Mouse (Mus musculus): ENCODE measurements around the gene Prkcb.

DNA sequence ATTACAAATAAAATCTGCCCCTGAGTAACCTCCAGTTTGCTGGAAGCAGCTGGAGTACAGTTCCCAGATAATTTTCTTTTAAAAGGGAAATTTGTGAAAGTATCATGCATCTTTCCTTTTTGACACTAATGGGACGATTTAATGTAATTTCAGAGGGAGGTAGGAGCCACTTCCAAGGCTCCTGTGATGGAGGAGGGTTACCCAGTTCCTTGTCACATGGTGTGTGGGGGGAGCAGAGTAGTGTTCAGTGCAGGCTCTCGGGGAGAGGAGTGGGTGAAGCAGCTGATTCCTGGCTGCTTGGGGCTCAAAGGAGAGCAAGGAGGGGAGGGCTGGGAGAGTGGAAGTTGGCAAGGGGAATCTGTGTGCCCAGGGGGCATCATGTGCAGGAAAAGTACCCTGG lies 68.4 kb downstream of the Prkcb start:
- TF ChIP-seq CTCF (IDR thresholded peaks at IDR 0.05; ENCODE audit: low read depth, low read length) = no peak
- no peak for TF ChIP-seq POLR2A (IDR thresholded peaks at IDR 0.05; ENCODE audit: insufficient read depth, low read length)
- no peak for TF ChIP-seq EP300 (IDR thresholded peaks at IDR 0.05; ENCODE audit: insufficient read depth, low read depth, low read length)
